Mouse (Mus musculus) left cerebral cortex, postnatal 25 days (tissue): ENCODE results near the gene Pin1. TPM values are rescaled to one million over a fixed set of nuclear protein-coding genes. Genes with fewer than 3 reads are reported as not detected.
A peak's percentile ranks its signal among the peaks of the same experiment; 100 is the strongest.
"Not testable (repeated sequence)": the region's sequence is repeated elsewhere in the genome, so short reads cannot be mapped to it uniquely, and the experiment has no call there.

Experiments
- DNase-seq, 2 experiments: peaks; one replicate each; pipeline ENCODE4 v3.0.0; 2022; ENCODE audit warnings: low spot score in 2 of 2, mixed read lengths in 1 of 2
- intact Hi-C: fragments of 180-260 bp; cut with DNase I; formaldehyde crosslinking; loops from one replicate; pipeline ENCODE4 v1.15.1; 2025
- total RNA-seq, 2 experiments: library from RNA; stranded (reverse); gene quantifications; 2 replicates each; pipeline ENCODE4 v1.2.3; 2021

Gene Pin1
- total RNA-seq: 10 to 100 TPM; 42.8 to 47.4 TPM

- DNase-seq: peak; percentile 100
- intact Hi-C loops: loop anchor here (5.0 to 10.0 kb wide), 2 partner anchors 184 to 213 kb away; partner anchors contain the start of gene A230050P20Rik
These were observed at the start of gene Pin1 for GRCm38 (mm10) chr9:20651602-20652259. Pin1 (plus strand) TSS chr9:20652095.

DNA sequence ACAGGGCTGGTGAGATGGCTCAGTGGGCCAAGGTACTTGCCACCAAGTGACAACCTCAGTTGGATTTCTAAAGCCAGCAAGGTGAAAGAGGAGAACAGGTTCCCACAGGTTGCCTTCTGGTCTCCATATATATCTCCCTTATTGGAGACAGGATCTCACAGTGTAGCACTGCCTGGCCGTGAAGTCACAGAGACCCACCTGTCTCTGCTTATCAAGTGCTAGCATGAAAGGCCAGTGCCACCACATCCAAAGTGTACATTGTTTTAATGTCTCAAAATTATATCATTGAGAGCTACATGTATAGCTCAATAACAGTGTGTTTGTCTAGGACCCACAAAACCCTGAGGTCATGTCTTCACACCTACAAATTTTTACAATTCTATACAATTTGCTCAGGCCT, 45.6 kb upstream of the Pin1 start:
- intact Hi-C loops: no loop called here
- no peak for DNase-seq

- intact Hi-C loops: loop anchor here (1.0 kb wide), 1 partner anchor 26 kb away; the partner anchor contains the start of gene Zfp846
- DNase-seq: peak; percentile 90 to 93
These were observed 44.6 kb upstream of the Pin1 start for GRCm38 (mm10) chr9:20607100-20607974.

DNA sequence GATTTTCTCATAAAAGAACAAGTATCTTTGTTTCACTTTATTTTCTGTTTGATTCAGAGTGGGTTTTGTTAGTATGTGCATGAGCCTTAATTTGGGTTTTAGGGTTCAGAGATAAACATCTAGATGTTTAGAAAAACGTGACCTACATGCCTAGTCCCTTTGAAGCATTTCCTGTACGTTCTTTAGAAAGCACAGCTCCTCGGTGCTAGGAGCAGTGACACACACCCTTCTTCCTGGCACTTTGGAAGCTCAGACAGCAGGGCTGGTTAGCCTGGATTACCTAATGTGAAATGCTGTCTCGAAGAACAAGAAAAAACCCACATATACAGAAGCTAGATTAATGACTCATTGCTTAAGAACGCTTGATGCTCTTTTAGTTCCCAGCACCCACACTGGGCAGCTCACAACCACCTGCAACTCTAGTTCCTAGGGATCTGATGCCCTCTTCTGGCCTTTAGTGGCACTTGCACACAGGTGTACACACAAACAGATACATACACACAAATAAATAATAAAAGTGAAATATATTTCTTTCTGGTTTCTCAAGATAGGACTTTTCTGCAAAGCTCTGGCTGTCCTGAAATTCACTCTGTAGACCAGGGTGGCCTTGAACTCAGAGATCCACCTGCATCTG, 41.9 kb upstream of the Pin1 start:
- intact Hi-C loops: no loop called here
- no peak for DNase-seq

GRCm38 (mm10) chr9:20611976-20612375, 39.9 kb upstream of the Pin1 start:
- intact Hi-C loops: no loop called here
- DNase-seq: no peak

DNA sequence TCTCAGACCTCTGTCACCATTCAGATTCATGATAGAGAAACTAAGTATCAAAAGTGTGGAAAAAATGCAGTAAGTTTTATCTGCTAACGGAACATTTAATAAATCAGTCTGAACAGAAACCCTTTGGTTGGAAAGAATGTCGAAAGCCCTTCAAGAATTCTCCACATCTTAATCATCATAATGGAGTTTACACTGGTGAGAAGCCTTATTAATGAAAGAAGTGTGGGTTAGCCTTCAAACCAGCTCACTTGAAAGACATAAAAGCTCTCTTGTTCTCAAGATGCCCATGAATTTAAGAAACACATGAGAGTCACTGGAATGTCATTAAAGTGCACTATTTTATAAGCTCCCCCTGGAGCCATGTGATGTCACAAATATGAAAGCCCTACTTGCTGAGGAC, 35.2 kb upstream of the Pin1 start:
- DNase-seq: no peak
- intact Hi-C loops: no loop called here

DNA sequence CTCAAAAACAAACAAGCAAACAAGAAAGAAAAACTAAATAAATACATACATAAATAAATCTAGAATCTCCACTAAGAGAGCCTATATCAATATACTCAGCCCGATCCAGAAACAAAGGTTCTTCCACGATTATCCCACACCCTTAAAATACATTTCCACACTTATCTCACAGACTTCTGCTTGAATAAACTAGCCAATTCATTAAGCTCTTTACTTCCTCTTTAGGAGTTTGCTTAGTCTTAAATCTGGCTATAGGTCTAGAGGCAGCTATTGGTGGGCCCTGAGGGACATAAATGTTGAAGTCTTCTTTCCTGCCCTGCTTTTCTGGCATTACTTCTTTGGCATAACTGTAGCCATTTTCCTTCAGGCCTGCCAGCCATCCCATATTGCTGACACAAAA, 20.6 kb upstream of the Pin1 start:
- DNase-seq: no peak
- intact Hi-C loops: no loop called here

DNA sequence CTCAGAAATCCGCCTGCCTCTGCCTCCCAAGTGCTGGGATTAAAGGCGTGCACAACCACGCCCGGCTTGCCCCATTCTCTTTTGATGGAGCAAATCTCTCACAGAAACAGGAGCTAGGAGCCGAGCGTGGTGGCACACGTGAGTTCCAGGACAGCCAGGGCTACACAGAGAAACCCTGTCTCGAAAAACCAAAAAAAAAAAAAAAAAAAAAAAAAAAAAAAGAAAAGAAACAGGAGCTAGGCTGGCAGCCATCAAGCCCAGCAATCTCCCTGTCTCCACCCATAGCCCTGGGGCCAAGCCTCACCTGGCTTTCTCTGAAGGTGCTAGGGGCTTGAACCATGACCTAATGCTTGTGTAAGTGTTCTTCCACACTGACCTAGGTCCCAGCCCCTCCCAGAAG, 16.2 kb upstream of the Pin1 start:
- intact Hi-C loops, DNase-seq: not testable (repeated sequence)

DNA sequence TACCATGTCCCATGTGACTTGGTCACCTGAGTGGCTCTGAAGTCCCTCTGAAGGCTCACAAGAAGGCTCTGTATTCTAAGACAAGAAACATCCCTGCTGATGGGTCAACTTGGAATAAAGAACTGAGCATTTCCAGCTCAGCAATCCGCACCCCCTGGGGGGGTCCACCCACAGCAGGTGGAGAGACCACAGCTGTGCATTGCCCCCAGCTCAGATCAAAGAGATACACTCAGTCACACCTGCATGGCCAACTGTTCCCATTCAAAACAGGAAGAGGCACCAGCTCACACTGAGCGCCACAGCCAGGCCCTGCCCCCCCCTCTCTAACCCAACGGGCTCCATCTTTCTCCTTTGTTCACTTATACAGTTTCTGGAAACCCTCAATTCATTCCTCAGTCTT, 15.6 kb upstream of the Pin1 start:
- intact Hi-C loops: no loop called here
- DNase-seq: no peak

- DNase-seq: no peak
- intact Hi-C loops: no loop called here
These were observed 15.1 kb upstream of the Pin1 start for GRCm38 (mm10) chr9:20636790-20637189.

- DNase-seq: no peak
- intact Hi-C loops: no loop called here
These were observed 13.3 kb upstream of the Pin1 start for GRCm38 (mm10) chr9:20638552-20638951.

DNA sequence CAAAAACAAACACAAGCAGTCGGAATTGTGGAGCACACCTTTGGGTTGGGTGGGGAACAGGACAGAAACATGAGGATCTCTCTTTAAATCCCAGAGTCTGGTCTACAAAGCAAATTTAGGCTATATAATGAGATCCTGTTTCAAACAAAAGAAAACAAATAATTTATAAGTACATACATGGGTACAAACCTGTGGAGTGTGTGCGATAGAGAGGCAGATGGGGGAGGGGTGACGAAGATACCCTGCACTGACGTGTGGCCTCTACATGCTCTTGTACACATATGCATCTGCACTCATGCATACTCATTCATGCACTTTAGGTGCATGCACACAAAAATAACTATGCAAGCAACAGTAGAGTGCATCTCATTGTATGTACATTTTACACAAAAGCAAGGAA, 12.4 kb upstream of the Pin1 start:
- DNase-seq: no peak
- intact Hi-C loops: no loop called here

DNA sequence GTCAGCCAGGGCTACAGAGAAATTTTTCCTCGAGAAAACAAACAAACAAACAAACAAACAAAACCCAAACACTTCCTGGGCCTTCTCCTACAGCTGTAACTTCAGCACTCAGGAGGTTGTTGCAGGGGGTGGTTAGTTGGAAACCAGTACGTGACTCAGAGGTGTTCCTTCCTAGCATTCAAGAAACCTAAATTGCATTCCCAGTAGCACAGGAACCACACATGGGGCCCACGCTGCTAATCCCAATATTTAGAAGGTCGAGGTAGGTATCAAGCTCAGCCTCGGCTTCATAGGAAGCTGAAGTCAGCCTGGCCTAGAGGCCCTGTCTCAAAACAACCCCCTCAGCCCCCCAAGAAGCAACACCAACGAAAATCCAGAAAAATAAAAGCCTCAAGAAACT, 10.4 kb upstream of the Pin1 start:
- DNase-seq: no peak
- intact Hi-C loops: loop anchor here (10.0 kb wide), 1 partner anchor 147 kb away; the partner anchor contains the start of gene Zfp426

DNA sequence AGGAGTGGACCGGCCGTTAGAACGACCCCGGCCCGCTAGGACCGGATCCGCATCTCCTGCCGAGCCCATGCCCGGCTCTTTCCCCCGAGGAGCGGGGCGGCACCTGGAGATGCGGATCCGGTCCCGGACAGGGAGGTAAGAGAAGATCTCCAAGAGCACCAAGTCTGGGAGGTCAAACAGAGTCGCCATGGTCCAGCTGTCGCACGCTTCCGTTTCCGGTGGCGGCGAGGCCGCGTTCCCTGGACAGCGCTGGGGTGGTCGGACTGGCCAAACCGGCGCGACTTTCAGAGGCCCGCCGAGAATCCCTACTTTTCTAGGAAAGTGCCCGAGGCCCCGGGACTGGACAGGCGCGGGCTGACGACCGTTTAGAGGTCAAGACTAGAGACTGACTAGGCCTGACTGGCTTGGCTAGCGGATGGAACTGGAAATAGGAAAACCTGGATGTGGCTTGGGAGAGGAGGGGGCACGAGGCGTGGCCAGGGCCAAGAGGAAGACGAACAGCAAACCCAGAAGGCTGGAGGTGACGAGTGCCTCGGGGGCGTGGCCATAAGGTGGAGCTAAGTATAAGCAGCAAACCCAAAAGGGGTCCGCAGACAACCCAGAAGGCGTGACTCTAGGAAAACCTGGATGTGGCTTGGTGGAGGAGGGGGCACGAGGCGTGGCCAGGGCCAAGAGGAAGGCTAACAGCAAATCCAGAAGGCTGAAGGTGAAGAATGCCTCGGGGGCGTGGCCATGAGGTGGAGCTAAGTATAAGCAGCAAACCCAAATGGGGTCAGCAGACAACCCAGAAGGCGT, 9.6 kb upstream of the Pin1 start, which contains the start of gene Ubl5:
TSS of gene Ubl5 (plus strand) at position 778 of the 795 bp plus-strand sequence.
- intact Hi-C loops: loop anchor here (10.0 kb wide), 1 partner anchor 147 kb away; the partner anchor contains the start of gene Zfp426
- peak in 1 of 2 experiments; percentile 36 for DNase-seq

GRCm38 (mm10) chr9:20642896-20643466, 8.9 kb upstream of the Pin1 start:
- DNase-seq: peak; percentile 62 to 75
- intact Hi-C loops: loop anchor here (10.0 kb wide), 1 partner anchor 148 kb away; the partner anchor contains the start of gene Zfp426

DNA sequence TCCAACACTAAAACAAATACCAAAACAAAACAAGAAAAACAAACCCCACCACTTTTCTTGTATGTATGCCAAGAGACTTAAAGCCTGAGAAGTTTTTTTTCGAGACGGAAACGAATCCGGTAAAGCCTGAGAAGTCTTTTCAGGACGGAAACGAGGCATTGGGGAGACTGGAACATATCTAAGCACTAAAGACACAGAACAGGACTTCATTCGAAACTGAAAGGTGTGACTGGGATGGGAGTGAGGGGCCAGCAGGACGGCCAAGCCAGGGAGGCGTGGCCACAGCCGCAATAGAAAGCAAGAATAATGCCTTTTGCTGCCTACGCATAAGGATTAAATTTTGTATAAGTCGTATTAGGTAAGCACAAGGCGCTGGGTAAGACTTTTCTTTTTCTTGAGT, 8.1 kb upstream of the Pin1 start:
- intact Hi-C loops: loop anchor here (10.0 kb wide), 1 partner anchor 149 kb away; the partner anchor contains the start of gene Zfp426

DNA sequence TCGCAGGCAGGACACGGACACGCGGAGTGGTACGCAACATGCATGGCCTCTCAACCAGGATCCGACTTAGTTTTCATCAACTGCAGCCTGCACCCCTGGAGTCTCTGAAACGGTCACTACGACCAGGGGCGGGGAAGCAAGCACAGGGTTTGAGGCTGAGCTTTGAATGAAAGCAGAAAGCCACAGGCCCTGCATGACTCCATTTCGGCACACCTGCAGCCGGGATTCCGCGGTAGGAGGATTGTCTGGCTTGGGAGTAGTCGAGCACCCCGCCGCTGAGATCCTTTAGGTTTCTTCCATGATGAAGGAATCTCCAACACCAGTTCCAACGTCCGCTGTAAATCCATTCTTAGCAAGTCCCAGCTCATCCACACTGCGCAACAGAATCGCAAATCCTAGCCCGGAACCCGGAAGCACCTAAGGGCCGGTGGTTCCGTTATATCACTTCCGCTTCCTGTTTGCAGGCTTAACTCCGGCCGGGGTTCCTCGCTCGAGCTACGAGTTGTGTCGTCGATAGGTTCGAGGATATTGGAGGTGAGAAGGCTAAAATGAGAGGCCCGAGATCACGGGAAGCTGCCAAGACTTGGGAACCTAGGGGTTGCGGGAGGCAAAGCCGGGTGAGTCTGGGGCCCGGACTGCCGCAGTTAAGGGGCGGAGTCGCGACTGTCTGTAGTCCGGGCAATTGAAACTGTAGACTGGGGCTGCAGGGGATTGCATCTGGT, 7.4 kb upstream of the Pin1 start, which contains the start of gene Fbxl12:
TSS of gene Fbxl12 (minus strand) at position 408 of the 722 bp plus-strand sequence.
- peak; percentile 80 to 86 for DNase-seq
- intact Hi-C loops: loop anchor here (10.0 kb wide), 1 partner anchor 150 kb away; the partner anchor contains the start of gene Zfp426

More for the DNA sequence above, 8.1 kb upstream of the Pin1 start:
- peak in 1 of 2 experiments; percentile 1 for DNase-seq

DNA sequence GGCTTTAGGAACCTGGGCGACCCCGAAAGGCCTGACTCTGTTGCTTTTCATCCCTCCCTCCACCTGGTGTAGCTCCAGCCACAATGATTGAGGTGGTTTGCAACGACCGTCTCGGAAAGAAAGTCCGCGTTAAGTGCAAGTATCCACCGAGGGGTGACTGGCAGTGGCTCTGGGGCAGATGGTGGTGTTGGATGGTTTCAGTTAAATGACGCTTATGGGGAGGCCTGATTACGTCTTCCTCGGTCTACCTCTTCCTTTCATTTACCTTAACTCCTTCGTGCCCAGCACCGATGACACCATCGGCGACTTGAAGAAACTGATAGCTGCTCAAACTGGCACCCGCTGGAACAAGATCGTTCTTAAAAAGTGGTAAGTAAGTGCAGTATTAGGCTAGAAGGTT, 6.8 kb upstream of the Pin1 start:
- intact Hi-C loops: loop anchor here (10.0 kb wide), 1 partner anchor 150 kb away; the partner anchor contains the start of gene Zfp426
- DNase-seq: peak in 1 of 2 experiments; percentile 42
